Mouse (Mus musculus): ENCODE data around the gene Aldh1l2. TPM values are rescaled to one million over a fixed set of nuclear protein-coding genes. Genes with fewer than 3 reads are reported as not detected.
"Not testable (repeated sequence)": the region's sequence is repeated elsewhere in the genome, so short reads cannot be mapped to it uniquely, and the experiment has no call there.

Aldh1l2 gene
- polyA plus RNA-seq, 1 experiment from 2014 or later, result 5.2 TPM

DNA sequence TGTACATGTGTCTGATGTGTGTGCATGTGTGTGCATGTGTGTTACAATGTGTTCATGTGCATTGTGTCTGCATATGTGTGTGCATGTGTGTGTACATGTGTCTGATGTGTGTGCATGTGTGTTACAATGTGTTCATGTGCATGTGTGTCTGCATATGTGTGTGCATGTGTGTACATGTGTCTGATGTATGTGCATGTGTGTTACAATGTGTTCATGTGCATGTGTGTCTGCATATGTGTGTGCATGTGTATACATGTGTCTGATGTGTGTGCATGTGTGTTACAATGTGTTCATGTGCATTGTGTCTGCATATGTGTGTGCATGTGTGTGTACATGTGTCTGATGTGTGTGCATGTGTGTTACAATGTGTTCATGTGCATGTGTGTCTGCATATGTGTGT lies 9.7 kb downstream of the Aldh1l2 start:
- not testable (repeated sequence) for DNase-seq (ENCODE audit: low spot score); H3K4me3 ChIP-seq; H3K4me1 ChIP-seq (replicated peaks); H3K27ac ChIP-seq; H3K27me3 ChIP-seq (ENCODE audit: insufficient read depth, poor library complexity, severe bottlenecking); H3K9me3 ChIP-seq; H3K36me3 ChIP-seq

DNA sequence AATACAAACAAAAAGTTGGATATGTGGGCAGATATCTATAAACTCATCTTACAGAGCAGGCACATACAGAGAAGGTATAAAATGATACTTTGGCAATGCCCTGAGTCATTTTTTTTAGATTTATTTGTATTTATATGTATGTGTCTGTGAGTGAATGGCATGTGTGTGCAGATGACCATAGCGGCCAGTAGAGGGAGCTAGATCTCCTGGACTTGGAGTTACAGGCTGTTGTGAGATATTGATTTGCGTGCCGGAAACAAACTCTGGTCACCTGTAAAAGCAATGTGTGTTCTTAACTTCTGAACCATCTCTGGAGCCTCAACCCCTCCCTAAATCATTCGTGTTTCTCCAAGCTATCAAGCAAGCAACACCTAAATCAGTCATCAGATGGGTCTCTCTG lies 12.9 kb downstream of the Aldh1l2 start:
- 80% methylated on average over 4 of the region's 4 CpGs for WGBS
- no peak overlapping the region for H3K27ac ChIP-seq
- H3K36me3 ChIP-seq, result peaks cover 6% of the 10 kb centered on the region; the same call in 1 of the 2 replicates
- H3K27me3 ChIP-seq (ENCODE audit: insufficient read depth, poor library complexity, severe bottlenecking), result no peaks in the 10 kb centered on the region
- H3K4me1 ChIP-seq (replicated peaks), result no peaks in the 10 kb centered on the region
- no peak for DNase-seq (ENCODE audit: low spot score)
- no peak overlapping the region for H3K4me3 ChIP-seq
- no peaks in the 10 kb centered on the region for H3K9me3 ChIP-seq

DNA sequence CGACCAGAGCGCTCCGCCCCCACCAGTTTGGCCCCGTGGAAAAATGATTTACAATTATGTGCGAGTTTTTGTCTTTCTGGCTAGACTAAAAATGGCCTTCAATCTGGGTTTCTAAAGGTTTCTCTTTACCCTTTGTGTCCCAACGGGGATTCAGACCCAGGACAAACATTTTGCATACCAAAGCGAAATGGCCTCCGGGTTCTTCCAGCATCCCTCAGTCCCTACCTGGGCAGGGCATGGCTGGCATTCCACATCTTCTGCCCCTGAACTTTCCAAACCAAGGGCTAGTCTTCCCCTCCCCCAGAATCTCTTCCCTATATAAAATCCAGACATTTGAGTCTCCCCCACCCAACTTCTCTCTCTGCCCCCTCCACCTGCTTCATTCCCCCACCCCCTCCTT lies 20.2 kb downstream of the Aldh1l2 start:
- Histone ChIP-seq H3K4me1 (replicated peaks) (no peaks in the 10 kb centered on the region), H3K4me3 (no peak overlapping the region), H3K9me3 (no peaks in the 10 kb centered on the region), H3K36me3 (no peaks in the 10 kb centered on the region; the same call in 1 of the 2 replicates), H3K27me3 (ENCODE audit: insufficient read depth, poor library complexity, severe bottlenecking) (no peaks in the 10 kb centered on the region), H3K27ac (no peak overlapping the region)
- DNase-seq (ENCODE audit: low spot score), result no peak
- whole genome bisulfite sequencing, result 86% methylated on average over 8 of the region's 8 CpGs

DNA sequence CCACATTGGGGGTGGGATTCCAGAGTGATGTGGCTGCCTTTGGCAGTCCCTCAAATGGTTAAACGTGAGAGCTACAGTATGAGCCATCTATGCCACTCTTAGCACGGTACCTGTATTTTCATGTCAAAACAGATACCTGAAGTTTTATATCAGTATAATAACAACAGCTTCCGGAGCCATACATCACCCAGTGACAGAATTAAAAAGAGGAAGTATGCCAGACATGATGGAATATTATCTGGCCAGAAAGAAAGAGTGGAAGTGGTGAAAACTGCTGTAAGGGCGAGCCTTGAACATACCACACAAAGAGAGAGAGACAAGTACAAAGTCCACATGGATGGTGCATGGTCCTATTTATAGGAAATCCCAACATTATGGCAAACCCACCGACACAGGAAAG lies 22.6 kb downstream of the Aldh1l2 start:
- Histone ChIP-seq H3K4me3 (no peak overlapping the region), H3K27me3 (ENCODE audit: insufficient read depth, poor library complexity, severe bottlenecking) (no peaks in the 10 kb centered on the region), H3K36me3 (no peaks in the 10 kb centered on the region; the same call in 1 of the 2 replicates), H3K4me1 (replicated peaks) (no peaks in the 10 kb centered on the region), H3K9me3 (no peaks in the 10 kb centered on the region), H3K27ac (no peak overlapping the region)
- DNase-seq (ENCODE audit: low spot score), result no peak
- WGBS, result 81% methylated on average over 5 of the region's 5 CpGs

DNA sequence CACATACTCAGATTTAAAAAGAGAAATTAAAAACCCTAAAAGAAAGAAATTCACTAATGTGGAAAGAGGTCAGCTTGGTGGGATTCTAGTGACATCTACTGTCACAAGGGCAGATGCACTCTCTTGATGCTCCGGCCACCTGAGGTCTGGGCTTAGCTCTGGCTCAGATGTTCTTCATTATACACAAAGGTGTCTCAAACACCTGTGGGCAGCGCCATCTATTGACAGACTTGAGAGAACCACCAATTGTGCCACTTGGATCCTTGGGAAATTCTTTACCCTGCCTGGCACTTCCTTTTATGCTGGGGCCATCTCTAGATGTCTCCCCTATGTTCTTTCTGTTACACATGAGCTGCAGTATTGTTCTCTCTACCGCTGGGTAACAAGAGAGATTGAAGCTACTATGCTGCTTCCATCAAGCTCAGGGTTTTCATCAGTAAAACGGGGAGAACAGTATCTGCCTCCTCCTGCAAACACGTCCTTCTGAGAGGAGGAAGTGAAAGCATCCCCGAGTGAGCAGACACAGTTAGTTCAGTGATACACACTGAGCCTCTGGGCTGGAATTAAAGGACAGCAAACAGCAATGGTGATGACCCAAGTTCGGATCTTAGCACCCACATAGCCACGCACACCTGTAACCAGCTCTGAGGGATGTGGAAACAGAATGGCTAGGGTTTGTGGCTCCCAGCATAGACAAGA lies 24.8 kb downstream of the Aldh1l2 start:
- Histone ChIP-seq H3K4me3 (no peak overlapping the region), H3K27ac (no peak overlapping the region), H3K4me1 (replicated peaks) (no peaks in the 10 kb centered on the region), H3K27me3 (ENCODE audit: insufficient read depth, poor library complexity, severe bottlenecking) (no peaks in the 10 kb centered on the region), H3K9me3 (no peaks in the 10 kb centered on the region), H3K36me3 (peaks cover 6% of the 10 kb centered on the region; the same call in 1 of the 2 replicates)
- no peak for DNase-seq (ENCODE audit: low spot score)
- WGBS, result 70% methylated on average over 8 of the region's 8 CpGs

DNA sequence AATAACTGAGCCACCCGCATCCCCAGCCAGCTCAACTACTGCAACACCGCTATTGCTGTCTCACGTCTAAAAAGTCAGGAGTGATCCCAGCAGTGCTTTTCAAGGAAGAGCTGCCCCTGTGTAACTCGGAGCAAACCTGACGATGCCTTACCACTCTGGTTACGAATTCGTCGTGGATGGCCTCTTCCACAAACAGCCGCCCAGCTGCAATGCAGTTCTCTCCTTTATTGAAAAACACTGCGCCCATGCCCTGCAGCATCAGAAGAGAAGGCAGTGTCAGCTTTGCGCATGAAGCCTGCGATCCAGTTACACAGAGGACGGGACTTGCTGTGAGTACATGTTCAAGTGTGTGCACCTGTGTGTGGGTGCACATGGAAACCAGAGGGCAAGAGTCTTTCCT lies 36.6 kb downstream of the Aldh1l2 start:
- no peaks in the 10 kb centered on the region for H3K36me3 ChIP-seq
- peaks cover 1% of the 10 kb centered on the region; the same call in 1 of the 2 replicates for H3K4me1 ChIP-seq (replicated peaks)
- WGBS, result 88% methylated on average over 13 of the region's 13 CpGs
- H3K27me3 ChIP-seq (ENCODE audit: insufficient read depth, poor library complexity, severe bottlenecking), result no peaks in the 10 kb centered on the region
- no peak overlapping the region for H3K27ac ChIP-seq
- H3K9me3 ChIP-seq, result no peaks in the 10 kb centered on the region
- no peak overlapping the region for H3K4me3 ChIP-seq
- no peak for DNase-seq (ENCODE audit: low spot score)

DNA sequence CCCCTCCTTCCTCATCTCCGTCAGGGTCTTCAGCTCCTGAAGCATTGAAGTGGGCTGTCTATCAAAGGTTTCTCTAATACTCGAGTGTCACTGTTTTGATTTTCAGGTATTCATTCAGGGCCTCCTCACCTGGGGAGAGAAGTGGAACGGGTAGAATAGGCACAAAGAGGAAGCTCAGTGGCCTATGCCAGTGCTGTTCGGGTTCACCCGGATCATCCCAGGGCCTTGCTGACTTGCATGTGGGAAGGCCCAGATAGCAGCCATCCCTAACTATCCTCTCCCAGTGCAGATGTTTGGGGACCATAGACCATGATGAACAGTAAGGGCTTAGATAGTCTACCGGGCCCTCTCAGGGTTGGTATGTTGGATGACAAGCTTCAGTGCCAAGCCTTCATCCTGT lies 43.4 kb downstream of the Aldh1l2 start:
- Histone ChIP-seq H3K4me1 (replicated peaks) (0 out of 2 replicates have a peak, but pooled peaks cover 4% of the 10 kb centered on the region), H3K4me3 (no peak overlapping the region), H3K27ac (no peak overlapping the region), H3K36me3 (peaks cover 7% of the 10 kb centered on the region; the same call in 1 of the 2 replicates), H3K27me3 (ENCODE audit: insufficient read depth, poor library complexity, severe bottlenecking) (no peaks in the 10 kb centered on the region), H3K9me3 (no peaks in the 10 kb centered on the region)
- 90% methylated on average over 6 of the region's 6 CpGs for WGBS
- no peak for DNase-seq (ENCODE audit: low spot score)

DNA sequence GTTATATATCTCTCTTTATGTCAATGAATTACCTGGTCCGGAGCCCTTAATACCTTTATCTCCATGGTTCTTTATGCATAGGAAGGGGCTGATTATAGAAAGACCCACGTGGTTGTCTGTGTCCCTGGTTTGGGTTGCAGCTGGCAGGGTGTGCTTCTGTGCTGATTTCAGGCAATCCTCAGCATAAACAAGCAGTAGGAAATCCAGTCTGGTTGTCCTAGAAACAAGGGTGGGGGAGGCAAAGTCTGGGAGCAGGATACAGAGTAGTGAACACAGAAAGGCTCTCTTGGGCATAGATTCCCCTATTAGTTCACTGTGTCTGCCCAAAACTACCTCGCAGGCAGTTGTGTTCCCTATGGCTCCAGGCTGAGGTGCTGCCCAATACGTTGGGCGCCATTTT lies 56.7 kb downstream of the Aldh1l2 start:
- Histone ChIP-seq H3K9me3 (peaks cover 28% of the 10 kb centered on the region), H3K4me3 (no peak overlapping the region), H3K4me1 (replicated peaks) (no peaks in the 10 kb centered on the region), H3K36me3 (peaks cover 7% of the 10 kb centered on the region), H3K27ac (no peak overlapping the region), H3K27me3 (ENCODE audit: insufficient read depth, poor library complexity, severe bottlenecking) (no peaks in the 10 kb centered on the region)
- DNase-seq (ENCODE audit: low spot score), result no peak
- 84% methylated on average over 5 of the region's 5 CpGs for WGBS

DNA sequence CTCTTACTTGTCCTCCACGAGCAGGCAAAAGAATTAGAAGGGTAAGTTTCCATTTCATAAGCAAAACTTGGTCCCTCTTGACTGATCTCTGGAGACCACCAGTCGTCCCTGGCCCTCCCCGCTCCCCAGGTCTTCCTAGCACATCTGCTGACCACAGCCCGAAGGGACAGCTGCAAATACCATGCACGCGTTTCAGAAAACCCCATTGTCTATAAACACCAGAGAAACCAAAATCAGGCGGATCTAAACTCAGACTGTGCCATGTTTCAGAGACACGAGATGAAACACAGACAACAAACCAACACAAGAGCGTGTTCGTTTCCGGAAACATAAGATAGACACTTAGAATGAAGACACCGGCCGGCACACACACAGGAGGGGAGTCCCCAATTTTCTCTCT lies 58.7 kb downstream of the Aldh1l2 start:
- Histone ChIP-seq H3K27ac (no peak overlapping the region), H3K36me3 (peaks cover 7% of the 10 kb centered on the region), H3K27me3 (ENCODE audit: insufficient read depth, poor library complexity, severe bottlenecking) (no peaks in the 10 kb centered on the region), H3K4me1 (replicated peaks) (no peaks in the 10 kb centered on the region), H3K4me3 (no peak overlapping the region), H3K9me3 (peaks cover 31% of the 10 kb centered on the region)
- DNase-seq (ENCODE audit: low spot score), result no peak
- WGBS, result 93% methylated on average over 13 of the region's 13 CpGs

DNA sequence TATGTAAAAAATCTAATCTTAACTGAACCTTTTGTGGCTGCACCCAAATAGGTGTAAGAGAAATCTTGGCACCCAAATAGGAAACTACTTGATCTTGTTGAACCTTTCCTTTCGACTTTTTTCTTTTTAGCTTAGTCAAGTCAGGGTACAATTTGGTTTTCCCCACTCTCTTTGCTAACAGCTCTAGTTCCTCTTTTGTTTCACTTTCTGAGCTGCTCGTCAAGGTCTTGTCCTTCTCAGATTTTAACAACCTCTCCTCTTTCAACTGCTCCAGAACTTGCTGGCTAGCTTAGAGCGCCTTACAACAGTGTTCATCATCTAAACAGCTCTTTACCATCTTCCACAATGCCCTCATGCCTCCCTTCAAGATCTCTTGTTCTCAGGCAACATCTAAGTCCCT lies 76.4 kb downstream of the Aldh1l2 start:
- H3K27ac ChIP-seq, result no peak overlapping the region
- H3K4me1 ChIP-seq (replicated peaks), result no peaks in the 10 kb centered on the region
- no peak overlapping the region for H3K4me3 ChIP-seq
- no peaks in the 10 kb centered on the region for H3K27me3 ChIP-seq (ENCODE audit: insufficient read depth, poor library complexity, severe bottlenecking)
- peaks cover 32% of the 10 kb centered on the region for H3K36me3 ChIP-seq
- H3K9me3 ChIP-seq, result peaks cover 57% of the 10 kb centered on the region
- no peak for DNase-seq (ENCODE audit: low spot score)
- WGBS, result 89% methylated on average over 3 of the region's 3 CpGs

DNA sequence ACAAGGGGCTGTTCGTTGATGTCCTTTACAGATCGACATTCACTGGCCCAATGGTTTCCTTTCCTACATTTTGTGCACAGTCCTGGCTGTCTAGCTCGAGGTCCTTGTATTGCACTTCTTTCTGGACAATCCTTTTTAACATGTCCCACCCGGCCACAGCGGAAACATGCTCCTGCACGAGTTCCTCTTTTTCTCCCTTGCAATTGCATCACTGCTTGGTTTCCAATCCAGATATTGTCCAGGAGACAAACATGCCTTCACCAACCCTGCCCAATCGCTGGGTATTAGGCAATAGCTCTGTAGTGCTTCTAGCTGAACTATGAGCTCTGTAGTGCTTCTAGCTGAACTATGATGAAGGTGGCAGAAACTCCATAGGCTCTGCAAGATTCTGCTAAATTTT lies 85.4 kb downstream of the Aldh1l2 start:
- WGBS, result 93% methylated on average over 7 of the region's 7 CpGs
- no peak for DNase-seq (ENCODE audit: low spot score)

More for the DNA sequence above, 85.4 kb downstream of the Aldh1l2 start:
- Histone ChIP-seq H3K27ac (no peak overlapping the region), H3K36me3 (peaks cover 31% of the 10 kb centered on the region), H3K4me1 (replicated peaks) (no peaks in the 10 kb centered on the region), H3K4me3 (no peak overlapping the region), H3K27me3 (ENCODE audit: insufficient read depth, poor library complexity, severe bottlenecking) (no peaks in the 10 kb centered on the region), H3K9me3 (peaks cover 61% of the 10 kb centered on the region)

Data from hindbrain, embryonic 10.5 days (tissue).